Mouse (Mus musculus) E14TG2a.4 (cell line): ENCODE results near the gene Gipc2.
"Not testable (repeated sequence)": the region's sequence is repeated elsewhere in the genome, so short reads cannot be mapped to it uniquely, and the experiment has no call there.

ENCODE experiments used
- H3K27me3 ChIP-seq: 2 replicates; pipeline ENCODE4 v1.6.1; 2014; ENCODE audit warnings: low read length, control low read depth; ENCODE audit not compliant: insufficient read depth
- H3K36me3 ChIP-seq: 2 replicates; pipeline ENCODE4 v1.6.1; 2014; ENCODE audit warnings: low read length, control low read depth; ENCODE audit not compliant: insufficient read depth
- H3K4me1 ChIP-seq: replicated peaks from 2 replicates; pipeline ENCODE4 v1.6.1; 2014; ENCODE audit warnings: low read depth, low read length, control low read depth
- H3K4me3 ChIP-seq: replicated peaks from 2 replicates; pipeline ENCODE4 v1.5.1; 2014; ENCODE audit warnings: mild to moderate bottlenecking, low read length
- H3K9me3 ChIP-seq: 2 replicates; pipeline ENCODE4 v1.6.1; 2014; ENCODE audit warnings: low read length, control low read depth
- CTCF ChIP-seq: conservative IDR thresholded peaks from 2 replicates; pipeline ENCODE4 v1.5.1; 2014; ENCODE audit warnings: low read length
- NANOG ChIP-seq: IDR thresholded peaks from 2 replicates; pipeline ENCODE4 v1.6.1; 2014; ENCODE audit warnings: borderline replicate concordance, low read length, mixed read lengths
- POU5F1 ChIP-seq: IDR thresholded peaks from 2 replicates; pipeline ENCODE4 v1.6.1; 2014; ENCODE audit warnings: low read length, borderline replicate concordance

Gene Gipc2

DNA sequence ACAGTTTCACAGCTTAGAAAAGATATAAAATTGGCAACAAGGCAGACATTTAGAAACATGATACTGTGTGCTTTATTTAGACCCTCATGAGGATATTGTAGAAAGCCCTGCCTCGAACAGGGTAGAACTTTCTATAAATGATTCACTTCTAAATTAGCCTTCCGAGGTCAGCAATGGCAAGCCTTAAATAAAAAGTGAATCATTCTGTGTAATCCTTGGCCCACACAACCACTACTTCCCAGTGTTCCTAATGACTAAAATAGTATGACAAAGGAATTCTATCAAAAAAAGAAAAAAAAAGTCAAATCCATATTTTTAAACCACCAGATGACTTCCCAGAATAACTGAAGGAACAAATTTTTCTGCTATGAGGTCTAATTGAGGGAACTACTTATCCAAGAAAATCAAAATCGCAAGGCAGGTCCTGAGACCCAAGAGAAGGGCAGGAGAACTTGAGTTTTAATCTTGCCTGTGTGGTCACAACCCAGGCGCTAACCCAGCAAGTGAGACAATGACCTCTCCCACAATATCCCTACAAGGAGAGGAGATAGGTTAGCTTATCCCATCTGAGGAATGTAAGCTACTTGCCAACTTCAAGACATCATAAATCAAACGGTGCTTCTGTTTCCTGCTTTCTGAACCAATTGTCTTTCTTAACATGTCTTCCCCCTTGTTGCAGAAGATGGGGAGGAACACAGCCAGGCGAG lies 22.9 kb downstream of the Gipc2 start:
- Histone ChIP-seq H3K9me3 (peaks cover 3% of the 10 kb centered on the region; the same call in 1 of the 2 replicates), H3K4me1 (no peaks in the 10 kb centered on the region)

DNA sequence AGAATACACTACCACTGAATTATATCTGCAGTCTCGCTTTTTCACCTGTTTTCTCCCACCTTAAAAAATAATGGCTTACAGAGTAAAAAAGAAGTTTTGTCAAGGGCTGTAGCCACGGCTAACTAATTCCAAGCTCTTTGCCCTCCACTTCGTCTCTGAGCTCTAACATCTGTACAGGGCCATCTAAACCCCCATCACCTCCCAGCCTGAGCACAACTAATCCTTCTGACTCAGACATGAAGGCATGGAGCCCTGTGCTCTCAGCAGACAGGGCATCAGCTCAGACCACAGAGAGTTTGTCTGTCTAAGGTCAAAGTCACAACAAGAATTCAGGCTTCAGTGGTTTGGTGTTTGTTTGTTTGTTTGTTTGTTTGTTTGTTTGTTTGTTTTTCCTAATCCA lies 23.9 kb downstream of the Gipc2 start:
- no peaks in the 10 kb centered on the region for H3K36me3 ChIP-seq
- H3K27me3 ChIP-seq, result peaks cover 11% of the 10 kb centered on the region
- H3K9me3 ChIP-seq, result peaks cover 12% of the 10 kb centered on the region
- no peak overlapping the region for H3K4me3 ChIP-seq
- H3K4me1 ChIP-seq, result no peaks in the 10 kb centered on the region
- TF ChIP-seq CTCF (no peak), POU5F1 (no peak), NANOG (no peak)

More for the DNA sequence above, 22.9 kb downstream of the Gipc2 start:
- Histone ChIP-seq H3K36me3 (no peaks in the 10 kb centered on the region), H3K4me3 (no peak overlapping the region), H3K27me3 (peaks cover 11% of the 10 kb centered on the region)
- no peak for TF ChIP-seq CTCF
- TF ChIP-seq NANOG, result no peak
- no peak for TF ChIP-seq POU5F1

DNA sequence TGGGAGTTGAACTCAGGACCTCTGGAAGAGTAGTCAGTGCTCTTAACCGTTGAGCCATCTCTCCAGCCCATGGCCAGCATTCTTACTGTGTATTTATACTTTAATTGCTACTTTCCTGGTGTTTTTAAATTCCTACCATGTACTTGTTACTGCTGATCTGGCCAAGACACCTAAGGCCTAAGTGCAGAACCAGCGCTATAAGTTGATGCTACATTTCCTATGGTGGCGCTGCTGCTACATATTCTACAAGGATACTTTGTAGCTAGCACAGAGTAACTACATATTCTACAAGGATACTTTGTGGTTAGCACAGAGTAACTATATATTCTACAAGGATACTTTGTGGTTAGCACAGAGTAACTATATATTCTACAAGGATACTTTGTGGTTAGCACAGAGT lies 26.7 kb downstream of the Gipc2 start:
- H3K4me1 ChIP-seq, H3K36me3 ChIP-seq, H3K4me3 ChIP-seq, H3K27me3 ChIP-seq: not testable (repeated sequence)
- peaks cover 20% of the 10 kb centered on the region for H3K9me3 ChIP-seq

DNA sequence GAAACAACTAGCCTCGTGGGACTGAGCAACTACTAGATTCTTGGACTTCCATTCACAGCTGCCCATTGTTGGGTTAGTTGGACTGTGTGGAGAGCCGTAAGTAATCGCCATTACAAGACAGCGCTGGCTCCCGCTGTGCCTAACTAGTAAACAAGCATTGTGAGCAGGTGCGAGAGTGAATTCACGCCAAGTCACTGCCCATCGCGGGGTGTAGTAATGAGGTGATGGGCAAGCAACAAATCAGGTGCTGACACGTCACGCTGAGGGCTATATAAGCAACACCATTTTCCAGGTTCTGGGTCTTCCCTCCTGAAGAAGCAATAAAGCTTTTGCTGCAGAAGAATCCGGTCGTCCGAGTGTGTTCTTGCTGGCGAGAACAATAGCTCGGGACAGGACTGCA lies 29.9 kb downstream of the Gipc2 start:
- not testable (repeated sequence) for H3K27me3 ChIP-seq, H3K36me3 ChIP-seq, H3K4me3 ChIP-seq, H3K4me1 ChIP-seq
- H3K9me3 ChIP-seq, result peaks cover 20% of the 10 kb centered on the region

DNA sequence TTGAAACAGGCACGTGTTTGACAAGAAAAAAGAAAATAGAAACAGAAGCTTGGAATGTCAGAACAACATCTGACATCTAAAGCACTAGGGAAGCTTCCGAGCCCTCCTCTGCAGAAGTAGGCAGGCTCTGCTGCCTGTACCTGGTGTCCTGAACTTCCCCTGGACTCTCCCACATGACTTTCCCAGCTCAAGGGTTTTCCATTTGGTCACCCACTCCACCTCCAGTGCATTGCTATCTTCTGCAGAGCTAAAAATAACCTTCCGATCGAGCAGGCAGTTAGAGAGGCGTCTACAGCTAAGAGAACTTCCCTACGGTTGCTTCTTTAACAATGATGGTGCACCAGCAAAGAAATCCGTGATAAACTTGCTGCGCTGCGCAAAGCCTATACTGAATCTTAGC lies 32.4 kb downstream of the Gipc2 start:
- H3K4me3 ChIP-seq, result no peak overlapping the region
- H3K36me3 ChIP-seq, result no peaks in the 10 kb centered on the region
- TF ChIP-seq POU5F1, result no peak
- no peak for TF ChIP-seq CTCF
- no peak for TF ChIP-seq NANOG
- H3K9me3 ChIP-seq, result peaks cover 20% of the 10 kb centered on the region
- H3K4me1 ChIP-seq, result no peaks in the 10 kb centered on the region; the same call in 1 of the 2 replicates
- H3K27me3 ChIP-seq, result no peaks in the 10 kb centered on the region

DNA sequence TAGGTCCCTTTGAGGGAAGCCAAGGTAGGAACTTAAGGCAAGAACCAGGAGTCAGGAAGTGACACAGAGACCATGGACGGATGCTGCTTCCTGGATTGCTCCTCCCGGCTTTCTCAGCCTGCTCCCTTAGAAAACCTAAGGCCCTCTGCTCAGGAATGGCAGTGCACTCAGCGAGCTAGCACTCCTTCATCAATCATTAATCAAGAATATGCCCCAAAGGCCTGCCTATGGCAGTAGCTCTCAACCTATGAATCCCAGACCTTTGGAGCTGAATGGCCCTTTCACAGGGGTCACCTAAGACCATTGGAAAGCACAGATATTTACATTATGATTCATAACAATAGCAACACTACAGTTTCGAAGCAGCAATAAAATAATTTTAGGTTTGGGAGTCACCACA lies 35.1 kb downstream of the Gipc2 start:
- Histone ChIP-seq H3K4me1 (no peaks in the 10 kb centered on the region; the same call in 1 of the 2 replicates), H3K27me3 (no peaks in the 10 kb centered on the region), H3K36me3 (no peaks in the 10 kb centered on the region), H3K9me3 (peaks cover 5% of the 10 kb centered on the region; the same call in 1 of the 2 replicates), H3K4me3 (no peak overlapping the region)
- TF ChIP-seq CTCF (no peak), NANOG (no peak)

DNA sequence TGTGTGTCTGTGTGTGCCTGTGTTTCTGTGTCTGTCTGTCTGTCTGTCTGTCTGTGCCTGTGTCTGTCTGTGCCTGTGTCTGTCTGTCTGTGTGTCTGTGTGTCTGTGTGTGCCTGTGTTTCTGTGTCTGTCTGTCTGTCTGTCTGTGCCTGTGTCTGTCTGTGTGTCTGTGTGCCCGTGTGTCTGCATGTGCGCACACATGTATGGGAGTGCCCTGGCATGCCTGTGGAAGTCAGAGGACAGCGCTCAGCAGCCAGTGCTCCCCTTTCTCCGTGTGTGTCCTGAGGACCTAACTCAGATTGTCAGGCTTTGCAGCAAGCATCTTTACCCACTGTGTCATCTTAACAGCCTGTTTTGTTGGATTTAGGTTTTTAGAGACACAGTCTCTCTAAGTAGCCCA lies 36.6 kb downstream of the Gipc2 start:
- not testable (repeated sequence) for H3K9me3 ChIP-seq, H3K27me3 ChIP-seq, H3K36me3 ChIP-seq, H3K4me3 ChIP-seq, H3K4me1 ChIP-seq

DNA sequence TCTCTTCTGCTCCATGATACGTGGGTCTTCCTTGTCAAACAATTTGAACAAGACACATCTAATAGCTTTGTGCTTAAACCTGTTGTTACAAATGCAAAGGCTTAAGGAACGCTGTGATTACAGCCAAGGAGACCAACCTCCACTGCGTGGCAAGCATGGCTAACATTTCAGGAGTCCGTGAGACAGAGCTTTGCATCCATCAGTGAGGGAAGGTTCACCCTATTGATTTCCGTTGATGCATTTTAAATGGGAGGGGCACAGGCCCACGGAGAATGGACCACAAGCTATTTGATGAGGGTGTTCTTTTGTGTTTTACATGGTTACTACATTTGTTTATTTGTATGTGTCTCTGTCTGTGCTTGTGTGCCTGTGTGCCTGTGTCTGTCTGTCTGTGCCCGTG lies 37.4 kb downstream of the Gipc2 start:
- H3K4me3 ChIP-seq, result no peak overlapping the region
- H3K36me3 ChIP-seq, result no peaks in the 10 kb centered on the region
- no peak for TF ChIP-seq NANOG
- no peak for TF ChIP-seq POU5F1
- TF ChIP-seq CTCF, result no peak
- no peaks in the 10 kb centered on the region for H3K27me3 ChIP-seq
- no peaks in the 10 kb centered on the region for H3K9me3 ChIP-seq
- H3K4me1 ChIP-seq, result no peaks in the 10 kb centered on the region

DNA sequence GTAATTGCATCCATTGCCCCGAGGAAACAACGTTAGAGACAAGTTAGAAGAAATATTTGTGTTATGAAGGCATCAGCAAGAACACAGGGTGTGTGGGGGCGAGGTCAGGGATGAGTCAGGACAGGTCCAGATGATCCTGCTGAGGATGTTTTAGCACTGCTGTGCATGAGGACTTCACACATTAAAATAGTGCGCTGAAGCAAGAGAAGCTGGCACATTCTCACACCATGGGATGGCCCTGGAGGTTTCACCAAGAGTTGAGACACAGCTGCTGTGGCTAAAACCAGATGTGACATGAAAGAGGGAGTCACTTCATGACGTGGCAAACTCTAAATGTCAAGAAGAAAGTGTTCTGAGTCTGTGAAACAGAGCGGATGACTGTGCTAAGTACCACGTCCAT lies 38.9 kb downstream of the Gipc2 start:
- TF ChIP-seq POU5F1 (no peak), NANOG (no peak), CTCF (no peak)
- Histone ChIP-seq H3K9me3 (no peaks in the 10 kb centered on the region), H3K27me3 (no peaks in the 10 kb centered on the region), H3K4me3 (no peak overlapping the region), H3K36me3 (no peaks in the 10 kb centered on the region), H3K4me1 (peaks cover 12% of the 10 kb centered on the region)
